9 mouse cellular contexts compared by ENCODE assay signal in the genomic region with DNA sequence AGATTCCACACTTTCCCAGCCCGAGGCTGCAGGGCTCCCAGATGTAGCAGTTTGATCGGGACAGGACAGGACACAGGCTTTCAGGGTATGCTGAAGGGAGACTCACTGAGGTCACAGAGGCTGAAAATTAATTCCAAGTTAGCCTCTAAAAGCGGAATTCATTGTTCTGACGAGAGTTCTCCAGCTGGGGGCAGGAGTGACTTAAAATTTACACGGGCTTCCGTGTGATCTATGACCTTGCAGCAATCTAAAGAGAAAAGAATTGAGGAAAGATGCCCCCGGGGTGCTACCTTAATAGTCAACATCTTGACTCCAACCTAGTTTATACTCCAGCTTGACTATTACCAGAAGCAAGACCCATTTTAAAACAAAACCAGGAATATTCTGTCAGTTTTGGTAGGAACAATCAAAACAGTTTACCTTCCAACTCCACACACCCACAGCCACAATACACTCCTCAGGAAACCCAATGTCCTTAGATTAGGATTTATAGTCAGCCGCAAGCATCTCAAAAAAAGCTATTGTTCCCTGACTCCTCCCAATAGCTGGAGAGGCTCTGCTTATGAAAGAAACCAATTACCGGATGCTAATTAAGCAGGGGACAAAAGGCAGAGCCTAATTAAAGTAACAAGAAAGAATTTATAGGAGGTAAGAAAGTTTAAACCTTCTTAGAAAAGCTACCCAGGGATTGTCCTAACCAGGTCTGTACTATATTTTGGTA. TPM values are rescaled to one million over a fixed set of nuclear protein-coding genes. Genes with fewer than 3 reads are reported as not detected.
DNase-seq lines count a peak whose midpoint lies in the region; ATAC-seq lines count a peak whose summit lies in the region.
"Had no signal": no experiment of that assay in that cellular context is flagged by ENCODE, and none has a peak within 500 bp of the region (broad histone marks: within the 10 kb centered on the region; RNA-seq: fewer than 3 reads in every experiment).

No protein-coding gene starts in this region.

- H3K36me3 ChIP-seq in kidney, embryonic 15.5 days = no peaks in the 10 kb centered on the region
- no peaks in the 10 kb centered on the region for H3K36me3 ChIP-seq in hindbrain, embryonic 10.5 days

- H3K9me3 ChIP-seq in kidney, embryonic 15.5 days (replicated peaks) = no peaks in the 10 kb centered on the region
- H3K9me3 ChIP-seq in hindbrain, embryonic 10.5 days = no peaks in the 10 kb centered on the region

- H3K27ac ChIP-seq in kidney, embryonic 15.5 days = 0 out of 2 replicates have a peak overlapping the region, but pooled peaks have one; percentile 46
- no peak overlapping the region for H3K27ac ChIP-seq in hindbrain, embryonic 10.5 days

- ATAC-seq in common myeloid progenitor, adult 5-6 weeks (replicated peaks; ENCODE audit: low read depth, poor library complexity, severe bottlenecking) = peak; percentile 42; the same call in 1 of the 2 replicates
- ATAC-seq in kidney, embryonic 15.5 days (replicated peaks; ENCODE audit: low FRiP score) = no peak

- H3K4me3 ChIP-seq in kidney, embryonic 15.5 days (replicated peaks) = no peak overlapping the region
- no peak overlapping the region for H3K4me3 ChIP-seq in hindbrain, embryonic 10.5 days

- H3K4me1 ChIP-seq in kidney, embryonic 15.5 days = peaks cover 32% of the 10 kb centered on the region
- H3K4me1 ChIP-seq in hindbrain, embryonic 10.5 days (replicated peaks) = peaks cover 30% of the 10 kb centered on the region

- intact Hi-C loops in heart, postnatal 25 days (cut with DNase I) = loop anchor here (1.0 to 5.0 kb wide), 3 partner anchors 49 to 213 kb away; a partner anchor contains a TSS

- WGBS in kidney, embryonic 15.5 days = 5% methylated on average over 9 of the region's 9 CpGs
- 9% methylated on average over 9 of the region's 9 CpGs for WGBS in hindbrain, embryonic 10.5 days

- no peaks in the 10 kb centered on the region for H3K27me3 ChIP-seq in kidney, embryonic 15.5 days
- H3K27me3 ChIP-seq in hindbrain, embryonic 10.5 days (ENCODE audit: insufficient read depth, poor library complexity, severe bottlenecking) = 0 out of 2 replicates have a peak, but pooled peaks cover 7% of the 10 kb centered on the region

- peak overlapping the region; percentile 21; the same call in 1 of the 2 replicates for H3K9ac ChIP-seq in kidney, embryonic 15.5 days

- H3K4me2 ChIP-seq in kidney, embryonic 15.5 days = no peak overlapping the region

- DNase-seq in heart, adult 18-20 months = peak; percentile 65 to 89
- DNase-seq in heart, postnatal 25 days (ENCODE audit: low spot score) = no peak
- peak; percentile 73 for DNase-seq in testis, postnatal 10 days (ENCODE audit: low spot score)
- no peak for DNase-seq in testis, postnatal 14 days (ENCODE audit: low spot score)
- DNase-seq in mesoderm, embryonic 11.5 days (ENCODE audit: low read depth, low spot score) = peak; percentile 64
- DNase-seq in hindbrain, embryonic 10.5 days (ENCODE audit: low spot score) = no peak

RNA-seq across cellular contexts. Expression of a gene that starts 3.6 kb away (rescaled TPM):
- 10 to 100 TPM; 98.8 to 99.4 TPM for total RNA-seq in heart, adult 18-20 months (2021)
- 100 to 1,000 TPM in 1 of 2 experiments, 10 to 100 TPM in 1; 96.7 to 116 TPM for total RNA-seq in heart, postnatal 25 days (2021)
- total RNA-seq in common myeloid progenitor, adult 5-6 weeks (2017) = 275 and 332 TPM in 2 replicates
- polyA plus RNA-seq in kidney, embryonic 15.5 days (2015; fragmentation: Nextera tagmentation; extraction: Ambion mirVana) = 897 and 954 TPM in 2 replicates
- polyA plus RNA-seq in hindbrain, embryonic 10.5 days (2016; fragmentation: Nextera tagmentation; extraction: Ambion mirVana) = 388 and 494 TPM in 2 replicates

RNA-seq across cellular contexts. Expression of a gene that starts 3.6 kb away (rescaled TPM):
- total RNA-seq in heart, adult 18-20 months (2021) = not detected
- total RNA-seq in heart, postnatal 25 days (2021) = not detected
- 0.96 TPM in 1 of 2 replicates, not detected in the other for total RNA-seq in common myeloid progenitor, adult 5-6 weeks (2017)
- 0.39 TPM in 1 of 2 replicates, not detected in the other for polyA plus RNA-seq in kidney, embryonic 15.5 days (2015; fragmentation: Nextera tagmentation; extraction: Ambion mirVana)
- polyA plus RNA-seq in hindbrain, embryonic 10.5 days (2016; fragmentation: Nextera tagmentation; extraction: Ambion mirVana) = 0.35 and 0.80 TPM in 2 replicates
- total RNA-seq: left cerebral cortex, postnatal 10 days had no signal

RNA-seq across cellular contexts. Expression of a gene that starts 7.7 kb away (rescaled TPM):
- 1 to 10 TPM; 2.6 to 8.3 TPM for total RNA-seq in heart, adult 18-20 months (2021)
- total RNA-seq in heart, postnatal 25 days (2021) = 1 to 10 TPM; 1.6 to 2.8 TPM
- 120 and 124 TPM in 2 replicates for total RNA-seq in common myeloid progenitor, adult 5-6 weeks (2017)
- polyA plus RNA-seq in kidney, embryonic 15.5 days (2015; fragmentation: Nextera tagmentation; extraction: Ambion mirVana) = 55.2 and 59.7 TPM in 2 replicates
- 5.1 and 6.9 TPM in 2 replicates for polyA plus RNA-seq in hindbrain, embryonic 10.5 days (2016; fragmentation: Nextera tagmentation; extraction: Ambion mirVana)

RNA-seq across cellular contexts. Expression of a gene that starts 9.2 kb away (rescaled TPM):
- total RNA-seq in heart, adult 18-20 months (2021) = under 1 TPM in 1 of 2 experiments, not detected in 1; 0.46 TPM
- under 1 TPM; 0.47 to 0.59 TPM for total RNA-seq in heart, postnatal 25 days (2021)
- total RNA-seq in common myeloid progenitor, adult 5-6 weeks (2017) = not detected in 2 replicates
- 4.3 and 21.7 TPM in 2 replicates for polyA plus RNA-seq in kidney, embryonic 15.5 days (2015; fragmentation: Nextera tagmentation; extraction: Ambion mirVana)
- polyA plus RNA-seq in hindbrain, embryonic 10.5 days (2016; fragmentation: Nextera tagmentation; extraction: Ambion mirVana) = 1.3 and 2.7 TPM in 2 replicates
- total RNA-seq: left cerebral cortex, postnatal 10 days had no signal

RNA-seq across cellular contexts. Expression of a gene that starts 18.1 kb away (rescaled TPM):
- total RNA-seq in heart, adult 18-20 months (2021) = 1 to 10 TPM; 3.5 to 4.3 TPM
- 1 to 10 TPM; 4.6 to 5.2 TPM for total RNA-seq in heart, postnatal 25 days (2021)
- 8.0 and 12.1 TPM in 2 replicates for total RNA-seq in common myeloid progenitor, adult 5-6 weeks (2017)
- 19.5 and 23.5 TPM in 2 replicates for polyA plus RNA-seq in kidney, embryonic 15.5 days (2015; fragmentation: Nextera tagmentation; extraction: Ambion mirVana)
- 16.8 and 17.0 TPM in 2 replicates for polyA plus RNA-seq in hindbrain, embryonic 10.5 days (2016; fragmentation: Nextera tagmentation; extraction: Ambion mirVana)

Comparison
In these comparisons a context has a peak if more than half of its experiments do, and no peak if none do; other contexts are left out.
1. DNase-seq: peak in heart, adult 18-20 months (2 of 2), testis, postnatal 10 days (single experiment) and mesoderm, embryonic 11.5 days (single experiment); none in heart, postnatal 25 days (single experiment), testis, postnatal 14 days (single experiment) and hindbrain, embryonic 10.5 days (single experiment).
2. RNA of a gene that starts 7.7 kb away (total RNA-seq): 120 to 124 TPM in common myeloid progenitor, adult 5-6 weeks; 2.6 to 8.3 TPM in heart, adult 18-20 months and 1.6 to 2.8 TPM in heart, postnatal 25 days; every median in the first group is over 10 times any median in the second.